Mouse (Mus musculus) monocyte, adult 2 months (primary cell): ENCODE data around the gene Flt3l.
"Not testable (repeated sequence)": the region's sequence is repeated elsewhere in the genome, so short reads cannot be mapped to it uniquely, and the experiment has no call there.

Experiments used
- DNase-seq, 2 experiments: peaks; one replicate each; pipeline ENCODE4 v3.0.0; 2022; ENCODE audit warnings: low spot score in 2 of 2, low read depth in 1 of 2

Flt3l gene

DNA sequence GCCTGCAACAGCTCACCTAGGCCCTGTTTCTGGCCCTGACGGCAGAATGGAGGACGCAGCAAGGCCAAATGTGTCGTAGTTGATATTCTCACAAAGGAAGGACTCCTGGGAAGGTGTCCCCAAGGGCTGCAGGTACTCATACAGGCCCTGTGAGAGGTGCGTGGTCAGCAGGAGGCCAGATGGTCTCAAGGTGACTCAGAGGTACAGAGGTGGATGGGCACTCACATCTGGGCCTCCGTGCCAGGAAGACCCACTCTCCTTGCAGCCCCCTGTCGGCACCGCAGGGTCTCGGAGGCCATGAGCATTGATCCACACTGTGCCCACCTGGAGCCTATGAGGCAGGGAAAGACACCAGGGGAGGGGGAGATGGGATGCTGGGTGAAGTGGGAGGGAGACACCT lies 9.2 kb upstream of the Flt3l start:
- DNase-seq = no peak

DNA sequence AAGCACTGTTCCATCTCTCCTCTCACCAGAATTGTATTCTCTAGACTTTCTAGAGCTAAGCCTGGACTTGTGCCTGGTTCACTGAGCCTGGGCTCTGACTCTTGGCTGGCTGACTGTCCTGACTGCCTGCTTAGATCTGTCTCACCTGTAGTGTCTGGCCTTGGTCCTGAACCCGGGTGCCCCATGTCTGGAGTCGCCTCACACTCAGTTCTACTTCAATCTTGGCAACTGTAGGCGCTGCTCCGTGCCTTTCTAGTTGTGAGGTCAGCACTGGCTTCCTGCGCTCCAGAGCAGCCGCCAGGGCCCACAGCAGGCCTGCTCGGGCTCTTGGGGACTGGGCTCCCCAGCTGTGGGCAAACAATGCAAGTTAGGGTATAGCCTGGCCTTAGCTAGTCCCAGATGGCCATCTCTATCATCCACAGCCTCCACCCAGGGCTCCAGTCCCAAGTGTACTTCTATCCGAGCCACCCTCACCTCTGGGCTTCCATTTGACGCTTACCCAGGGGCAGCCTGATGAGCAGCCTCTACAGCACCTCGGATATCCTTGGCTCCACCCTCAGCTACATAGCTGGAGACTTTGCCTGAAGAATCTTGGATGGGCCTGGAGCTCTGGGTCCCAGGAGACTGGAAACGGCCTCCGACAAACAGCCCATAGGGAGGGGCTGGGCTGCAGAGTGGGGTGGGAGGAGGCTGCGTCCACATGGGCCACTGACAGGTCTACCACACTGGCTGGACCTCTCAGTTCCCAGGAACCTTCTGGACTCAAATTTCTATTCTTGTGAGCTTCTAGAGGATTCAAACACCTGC lies 8.3 kb upstream of the Flt3l start:
- DNase-seq = no peak

DNA sequence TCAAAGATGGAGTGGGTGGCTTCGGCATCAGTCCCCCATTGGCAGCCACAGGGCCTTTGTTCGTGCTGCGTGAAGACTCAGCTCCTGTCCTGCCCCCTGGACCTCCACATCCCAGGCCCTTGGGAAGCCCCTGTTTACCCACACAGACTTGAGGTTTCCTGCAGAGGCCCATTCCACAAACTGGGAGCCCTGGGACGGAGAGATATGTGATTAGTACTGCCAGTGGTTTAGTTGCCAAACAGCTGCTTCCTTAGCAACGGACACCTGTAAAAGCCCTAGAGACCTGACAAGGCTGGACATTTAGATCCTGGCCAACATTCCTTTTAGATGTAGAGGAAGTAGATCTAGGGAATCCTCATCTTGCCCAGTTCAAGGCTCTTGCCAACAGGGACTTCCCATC lies 5.7 kb upstream of the Flt3l start:
- no peak for DNase-seq

DNA sequence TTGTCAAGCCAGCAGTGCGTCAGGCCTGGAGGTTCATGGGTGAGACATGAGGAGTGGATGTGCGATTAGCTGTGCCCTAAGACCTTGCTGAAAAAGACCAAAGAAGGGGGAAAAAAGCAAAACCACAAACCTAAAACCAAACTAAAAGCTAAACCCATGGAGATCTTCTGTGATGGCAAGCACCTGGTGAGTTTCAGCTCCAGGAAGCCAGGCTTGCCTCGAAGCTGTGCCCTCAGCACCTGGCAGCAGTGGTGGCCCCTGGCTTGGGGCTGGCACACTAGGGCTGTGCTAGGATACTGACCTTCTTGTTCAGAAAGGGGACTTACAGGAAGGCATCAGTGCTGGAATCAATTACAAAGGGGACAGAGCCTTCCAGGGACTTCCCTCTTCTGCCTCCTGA lies 5.1 kb upstream of the Flt3l start:
- no peak for DNase-seq

DNA sequence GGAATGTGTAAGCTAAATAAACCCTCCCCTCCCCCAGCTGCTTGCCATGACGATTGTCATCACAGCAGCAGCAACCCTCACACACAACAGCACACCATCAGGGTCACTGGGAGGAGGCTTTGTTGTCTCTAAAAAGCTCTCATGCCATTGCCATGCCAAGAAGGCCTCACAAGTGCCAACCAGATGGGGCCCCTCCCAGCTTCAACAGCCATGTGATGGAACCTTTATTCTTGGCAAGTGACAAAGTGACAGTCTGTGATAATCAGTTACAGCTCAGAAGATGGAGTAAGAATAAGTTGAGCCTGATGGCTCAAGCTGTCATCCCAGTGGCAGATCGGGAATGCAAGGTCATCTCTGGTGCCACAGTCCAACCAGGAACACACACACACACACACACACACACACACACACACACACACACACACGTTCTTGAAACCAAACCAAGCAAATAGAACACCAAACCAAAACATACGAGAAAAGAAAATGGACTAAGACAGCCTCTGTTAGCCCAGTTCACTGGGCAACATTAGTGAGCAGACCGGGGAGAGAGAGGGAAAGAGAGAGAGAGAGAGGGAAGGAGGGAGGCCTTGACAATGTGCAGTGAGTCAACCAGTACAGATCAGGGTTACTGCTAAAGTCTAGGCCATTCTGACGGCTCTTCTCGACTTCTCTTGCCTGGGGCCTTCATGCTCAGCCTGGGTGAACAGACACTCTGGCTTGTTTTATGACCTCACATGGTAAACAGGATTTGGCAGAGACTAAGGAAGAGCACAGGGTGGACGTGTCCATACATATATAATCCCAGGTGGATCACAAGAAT lies 3.9 kb upstream of the Flt3l start:
- no peak for DNase-seq

DNA sequence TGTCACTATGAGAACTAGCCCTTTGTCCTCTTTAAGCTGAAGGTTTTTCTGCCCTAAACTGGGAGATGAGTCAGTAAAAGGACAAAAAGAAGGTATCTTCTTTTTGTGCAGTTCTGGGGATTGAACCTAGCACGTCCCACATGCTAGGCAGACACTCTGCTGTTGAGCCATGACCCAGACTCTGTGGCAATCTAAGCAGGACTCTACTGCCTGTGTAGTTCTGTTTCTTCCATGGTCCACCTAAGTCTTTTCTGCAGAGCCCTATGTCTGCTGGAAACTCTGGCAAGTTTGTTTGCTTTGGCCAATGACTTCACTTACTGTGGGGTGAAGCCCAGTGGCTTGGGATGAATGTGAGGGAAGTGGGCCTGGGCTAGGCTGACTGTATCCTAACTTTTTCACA lies 2.2 kb upstream of the Flt3l start:
- no peak for DNase-seq

DNA sequence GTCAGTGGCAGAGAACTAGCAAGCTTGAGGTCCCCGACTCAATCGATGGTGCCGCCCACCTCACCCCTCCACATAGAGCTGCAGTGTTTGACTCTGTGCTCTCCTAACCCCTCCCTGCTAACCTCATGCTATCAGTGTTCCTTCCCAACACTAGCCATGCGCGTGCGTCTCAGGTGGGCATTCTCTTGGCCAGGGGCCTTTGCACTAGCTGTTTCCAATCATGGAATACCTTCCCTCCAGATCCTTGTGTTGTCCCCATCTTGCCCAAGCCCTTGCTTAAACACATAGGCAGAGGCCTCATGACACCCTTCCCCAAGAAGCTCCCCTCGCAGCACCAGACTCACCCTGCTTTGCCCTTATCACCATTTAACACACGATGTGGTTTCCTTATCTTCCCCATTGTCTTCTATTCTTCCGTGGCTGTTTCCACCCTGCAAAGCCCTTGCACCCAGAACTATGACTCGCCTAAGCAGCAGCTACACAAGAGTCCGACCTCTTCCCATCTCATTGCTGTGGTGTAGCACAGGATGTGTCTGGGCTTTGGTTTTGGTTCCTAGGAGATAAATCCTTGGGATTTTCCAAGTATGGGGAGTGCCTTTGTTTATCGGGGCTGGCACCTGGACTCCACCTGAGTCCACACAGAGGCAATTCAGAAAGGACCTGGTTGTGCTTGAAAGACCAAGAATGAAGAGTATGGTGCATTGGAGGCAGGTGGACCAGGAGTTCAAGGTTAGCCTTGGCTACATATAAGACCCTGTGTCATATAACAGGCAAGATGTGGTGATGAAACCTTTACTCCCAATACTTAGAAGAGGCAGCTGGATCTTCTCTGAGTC lies 1.2 kb upstream of the Flt3l start:
- DNase-seq = no peak

DNA sequence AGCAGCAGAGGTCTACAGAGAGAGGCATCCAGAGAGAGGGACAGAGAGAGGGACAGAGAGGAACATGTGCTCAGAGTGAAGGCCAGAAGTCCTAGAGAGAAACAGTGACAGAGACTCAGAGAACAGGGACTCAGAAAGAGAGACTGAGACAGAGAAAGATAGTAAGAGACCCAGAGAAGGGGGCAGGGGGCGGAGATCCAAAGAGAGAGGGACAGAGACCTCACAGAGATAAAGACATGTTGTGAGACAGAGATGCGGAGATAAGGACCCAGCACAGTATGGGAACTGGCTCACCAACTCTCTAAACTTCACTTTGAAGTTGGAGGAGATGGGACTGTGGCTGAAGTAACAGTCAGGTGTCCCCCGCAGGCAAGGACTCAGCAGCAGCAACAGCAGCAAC lies 862 bp downstream of the Flt3l start:
- no peak for DNase-seq

DNA sequence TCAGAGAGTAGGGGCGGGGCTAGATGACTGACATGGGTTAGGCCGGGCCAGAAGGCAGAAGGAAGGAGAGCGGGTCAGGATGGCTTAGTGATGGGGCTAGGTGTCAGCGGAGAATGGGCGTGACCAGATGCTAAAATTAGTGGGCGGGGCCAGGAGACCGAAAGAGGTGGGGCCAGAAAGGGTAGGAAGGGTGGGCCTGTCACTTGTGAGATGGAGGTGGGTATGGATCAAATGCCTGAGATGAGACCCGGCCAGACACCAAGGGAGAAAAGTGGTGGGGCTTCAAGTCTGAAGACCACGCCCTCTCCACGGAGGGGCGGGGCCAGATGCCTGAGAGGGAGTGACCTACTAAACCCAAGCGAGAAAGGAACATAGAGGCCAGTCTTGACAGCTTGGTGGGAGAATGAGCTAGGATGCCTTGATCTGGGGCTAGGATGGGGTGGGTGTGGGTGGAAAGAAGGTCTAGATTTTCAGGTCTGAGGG lies 1.6 kb downstream of the Flt3l start:
- no peak for DNase-seq

DNA sequence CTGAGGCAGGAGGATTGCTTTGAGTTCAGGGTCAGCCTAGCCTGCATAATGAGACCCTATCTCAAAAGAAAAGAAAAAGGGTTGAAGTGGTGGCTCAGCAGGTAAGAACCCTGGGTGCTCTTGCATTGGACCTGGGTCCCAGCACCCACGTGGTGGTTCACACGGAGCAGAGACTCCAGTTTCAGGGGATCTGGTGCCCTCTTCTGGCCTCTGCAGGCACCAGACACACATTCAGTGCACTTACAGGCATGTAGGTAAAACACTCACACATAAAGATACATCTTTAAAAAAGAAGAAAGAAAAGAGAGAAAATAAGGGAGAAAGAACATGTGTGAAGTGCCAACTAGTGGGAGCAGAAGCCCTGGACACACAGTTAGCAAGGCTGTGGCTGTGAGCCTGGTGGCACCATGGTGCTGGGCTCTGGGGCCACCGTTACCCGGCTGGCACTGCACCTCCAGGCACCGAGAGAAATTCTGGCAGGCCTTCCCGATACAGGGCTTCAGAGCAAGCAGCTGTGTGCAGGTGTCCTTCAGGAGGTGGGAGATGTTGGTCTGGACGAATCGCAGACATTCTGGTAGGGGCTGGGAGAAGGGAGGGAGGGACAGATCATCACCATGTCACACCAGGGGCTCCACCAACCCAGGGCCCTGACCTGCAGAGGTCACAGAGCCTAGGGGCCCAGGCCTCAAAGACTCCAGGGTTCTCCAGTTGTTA lies 2.6 kb downstream of the Flt3l start:
- DNase-seq = no peak

DNA sequence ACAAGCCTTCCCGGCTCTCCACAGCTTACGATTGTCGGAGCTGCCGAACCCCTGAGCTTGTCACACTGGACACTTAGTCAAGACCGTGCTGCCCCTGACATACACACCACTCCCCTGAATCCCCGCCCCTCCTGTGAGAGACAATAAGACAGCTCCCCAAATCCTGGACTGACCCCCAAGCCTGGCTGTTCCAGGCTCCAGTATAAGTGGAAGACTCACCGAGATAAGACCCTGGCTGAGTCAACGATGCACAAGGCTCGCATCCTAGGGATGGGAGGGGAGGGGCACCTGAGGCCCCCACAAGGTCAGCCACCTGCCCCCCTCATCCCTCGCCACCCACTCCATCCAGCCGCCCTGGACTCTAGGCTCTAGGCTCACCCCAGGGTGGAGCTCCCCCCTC lies 4.4 kb downstream of the Flt3l start:
- DNase-seq = no peak

DNA sequence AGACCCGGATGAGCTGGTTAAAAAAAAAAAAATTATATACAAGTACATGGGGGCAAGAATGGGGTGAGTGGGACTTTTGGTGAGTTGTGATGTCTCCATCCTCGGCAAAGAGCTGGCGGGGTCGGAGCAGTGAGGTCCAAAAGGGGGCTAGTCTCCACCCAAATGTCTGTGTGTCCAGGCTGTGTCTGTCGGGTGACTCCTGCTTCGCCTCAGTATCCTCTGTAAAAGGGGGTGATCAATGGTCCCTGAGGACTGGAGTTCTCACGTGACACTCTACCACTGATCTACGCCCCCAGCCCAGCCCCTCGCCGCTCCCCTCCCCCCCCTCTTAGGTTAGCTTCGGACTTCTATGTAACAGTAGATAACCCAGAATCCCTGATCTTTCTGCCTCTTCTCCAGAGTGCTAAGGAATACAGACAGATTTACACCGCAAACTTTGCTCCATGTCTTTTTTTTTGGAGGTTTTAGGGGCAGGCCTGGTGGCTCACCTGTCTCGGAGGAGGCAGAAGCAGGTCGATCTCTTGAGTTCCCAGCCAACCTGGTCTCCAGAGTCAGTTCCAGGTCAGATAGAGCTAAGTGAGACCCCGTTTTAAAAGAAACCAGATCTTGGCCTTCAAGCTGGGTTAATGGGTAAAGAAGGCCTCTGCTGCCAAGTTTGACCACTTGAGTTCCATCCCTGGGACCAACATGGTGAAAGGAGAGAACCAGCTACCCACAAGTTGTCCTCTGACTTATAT lies 6.3 kb downstream of the Flt3l start:
- no peak for DNase-seq

DNA sequence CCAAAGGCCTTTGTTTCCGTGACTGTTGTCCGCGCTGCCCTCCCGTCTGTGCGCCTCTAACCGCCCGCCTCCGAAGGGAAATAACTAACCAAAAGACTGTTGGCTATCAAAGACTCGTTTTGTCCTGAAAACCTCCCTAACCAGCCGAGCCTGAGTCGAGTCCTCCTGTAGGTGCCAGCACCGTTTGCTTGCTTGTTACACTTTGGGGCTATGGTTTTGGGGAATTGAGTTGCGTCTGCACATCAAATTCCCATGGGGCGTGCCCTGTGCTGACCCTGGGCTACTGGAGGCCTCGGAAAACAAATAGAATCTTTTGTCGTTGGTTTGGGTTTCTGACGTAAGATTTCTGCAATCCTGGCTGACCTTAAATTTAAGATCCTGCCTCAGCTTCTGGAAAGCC lies 6.9 kb downstream of the Flt3l start:
- DNase-seq = no peak

DNA sequence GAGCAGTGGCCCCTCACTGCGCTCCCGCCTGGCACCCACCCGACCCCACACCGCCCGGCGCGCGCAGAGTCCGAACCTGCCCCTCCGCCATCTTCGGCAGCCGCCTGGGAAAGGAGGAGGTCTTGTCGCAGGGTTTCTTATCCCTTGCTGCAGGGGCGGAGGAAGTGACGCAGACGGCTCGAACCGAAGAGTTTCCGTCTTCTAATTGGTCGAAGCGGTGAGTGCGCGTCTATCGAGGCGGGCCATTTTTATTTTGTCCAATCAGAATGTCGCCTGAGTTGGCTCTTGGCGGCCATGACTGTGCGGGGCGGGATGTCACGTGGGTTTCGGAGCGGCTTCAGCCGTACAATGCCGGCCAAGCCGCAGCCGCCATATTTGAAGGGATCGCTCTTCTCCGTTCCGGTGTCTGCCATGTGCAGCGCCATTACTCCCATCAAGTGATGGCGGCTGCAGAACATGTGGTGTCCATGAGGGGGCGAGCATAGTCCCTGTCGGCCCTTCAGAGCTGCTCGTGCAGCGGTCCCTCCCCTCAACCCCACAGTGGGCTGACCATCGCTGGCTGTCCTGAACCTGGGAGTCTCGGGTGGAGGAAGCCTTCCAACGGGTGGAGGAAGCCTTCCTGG lies 7.5 kb downstream of the Flt3l start, which contains the start of gene Rpl13a:
Rpl13a (minus strand) TSS at position 138 of the 623 bp plus-strand sequence.
- DNase-seq = peak; percentile 98

DNA sequence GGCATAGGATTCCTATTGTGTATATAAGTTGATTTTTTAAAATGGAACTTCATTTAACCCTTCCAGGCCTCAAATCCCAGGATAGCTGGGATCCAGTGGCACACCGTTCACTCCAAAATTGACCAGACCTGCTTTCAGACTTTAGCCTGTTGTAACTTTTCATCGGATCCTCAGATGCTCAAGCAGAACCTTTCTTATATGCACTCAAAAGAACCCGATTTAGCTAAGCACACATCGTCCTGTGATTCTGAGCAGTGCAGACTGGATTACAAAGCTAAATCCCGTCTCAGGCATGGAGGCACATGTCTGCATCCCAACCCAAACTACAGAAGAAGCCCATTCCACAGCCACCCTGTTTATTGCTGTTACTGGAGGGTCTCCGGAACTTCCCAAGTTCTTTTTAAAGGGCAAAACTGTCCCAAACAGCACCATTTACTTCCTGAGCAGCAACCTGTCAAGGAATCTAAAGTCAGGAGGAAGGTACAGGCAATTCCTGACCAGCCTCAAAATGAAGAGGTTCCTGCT lies 8.5 kb downstream of the Flt3l start:
- DNase-seq = no peak

DNA sequence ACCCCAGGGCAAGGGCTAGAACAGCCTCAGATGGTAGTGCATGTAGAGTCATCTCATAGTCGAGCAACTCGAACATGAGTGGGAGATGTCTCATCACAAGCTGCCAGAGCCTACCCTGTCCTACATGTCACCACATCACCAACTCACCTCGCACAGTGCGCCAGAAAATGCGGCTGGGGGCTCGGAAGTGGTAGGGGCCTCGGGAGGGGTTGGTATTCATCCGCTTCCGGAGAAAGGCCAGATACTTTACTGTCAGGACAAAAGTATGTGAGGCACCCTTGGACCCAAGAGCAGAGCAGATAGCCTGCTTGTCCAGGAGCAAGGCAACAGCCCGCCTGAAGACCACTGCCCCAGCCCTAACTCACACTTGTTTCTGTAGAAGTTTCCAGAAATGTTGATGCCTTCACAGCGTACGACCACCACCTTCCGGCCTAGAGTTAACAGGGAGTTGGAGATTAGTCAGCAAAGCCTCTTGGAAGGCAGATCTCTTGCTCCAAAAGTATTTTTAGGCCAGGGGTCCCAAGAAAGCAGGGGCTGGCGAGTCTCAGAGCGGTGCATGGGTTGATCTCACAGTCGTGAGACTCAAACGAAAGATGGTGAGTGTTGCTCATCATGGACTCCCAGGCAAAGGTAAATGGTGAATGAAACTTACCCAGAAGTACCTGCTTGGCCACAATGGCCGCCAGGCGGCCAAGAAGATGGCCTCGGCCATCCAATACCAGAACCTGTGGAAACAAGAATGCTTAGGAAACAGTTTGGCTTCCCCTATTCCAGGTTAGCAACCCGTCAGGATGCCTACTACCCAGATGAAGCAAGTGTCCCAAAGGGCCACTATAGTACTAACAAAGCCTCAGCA lies 9.2 kb downstream of the Flt3l start:
- no peak for DNase-seq

DNA sequence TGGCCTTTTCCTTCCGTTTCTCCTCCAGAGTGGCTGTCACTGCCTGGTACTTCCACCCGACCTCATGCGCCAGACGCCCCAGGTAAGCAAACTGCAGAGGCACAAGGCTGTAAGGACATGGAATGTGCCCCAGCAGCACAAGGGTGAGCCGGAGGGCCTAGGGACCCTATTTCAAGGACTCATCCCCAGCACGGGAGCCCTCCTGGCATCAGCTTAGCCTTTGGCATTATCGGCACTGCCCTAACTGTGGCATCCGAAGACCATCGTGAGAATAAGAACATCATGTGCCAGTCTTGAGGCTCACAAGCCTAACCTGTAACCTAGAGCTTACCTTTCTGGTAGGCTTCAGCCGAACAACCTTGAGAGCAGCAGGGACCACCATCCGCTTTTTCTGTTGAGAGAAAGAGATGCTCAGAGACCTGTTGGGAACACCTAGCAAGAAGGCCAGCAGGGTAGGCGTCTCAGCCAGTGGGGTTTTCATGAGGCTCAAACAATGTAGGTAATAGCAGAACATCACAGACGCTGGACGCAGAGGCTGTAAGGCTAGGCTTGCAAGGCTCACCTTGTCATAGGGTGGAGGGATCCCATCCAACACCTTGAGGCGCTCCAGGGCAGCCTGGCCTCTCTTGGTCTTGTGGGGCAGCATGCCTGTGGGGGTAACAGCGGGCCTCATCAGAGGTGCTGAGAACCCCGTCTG lies 9.9 kb downstream of the Flt3l start:
- no peak for DNase-seq

DNA sequence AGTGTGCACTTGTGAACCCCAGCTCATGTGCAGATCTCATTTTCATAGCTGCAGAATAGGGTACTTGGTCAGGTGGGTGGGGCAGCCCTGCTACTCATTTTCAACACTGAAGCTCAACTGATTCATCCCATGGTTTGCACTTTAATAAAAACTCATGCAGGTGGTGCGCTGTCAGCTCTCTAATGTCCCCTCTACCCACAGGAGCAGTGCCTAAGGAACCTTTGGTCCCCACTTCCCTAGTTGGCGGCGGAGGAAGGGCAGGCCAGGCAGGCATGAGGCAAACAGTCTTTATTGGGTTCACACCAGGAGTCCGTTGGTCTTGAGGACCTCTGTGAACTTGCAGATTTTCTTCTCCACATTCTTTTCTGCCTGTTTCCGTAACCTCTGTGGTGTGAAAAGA lies 10.6 kb downstream of the Flt3l start:
- not testable (repeated sequence) for DNase-seq
